Mouse (Mus musculus) cerebellum, postnatal 36 days (tissue): Measurements from ENCODE around the gene Apbb2.

ENCODE experiments used
- DNase-seq, 2 experiments: peaks; one replicate each; pipeline ENCODE4 v3.0.0; 2021 to 2022; ENCODE audit warnings: mixed read lengths in 2 of 2

Gene Apbb2

GRCm38 (mm10) chr5:66618597-66618996, at the start of gene Apbb2:
Apbb2 (minus strand) TSS chr5:66618784.
- peak; percentile 91 to 95 for DNase-seq

GRCm38 (mm10) chr5:66654220-66654619, 35.6 kb upstream of the Apbb2 start:
- DNase-seq = no peak

- DNase-seq = no peak
Measured at GRCm38 (mm10) chr5:66647504-66647903, 28.9 kb upstream of the Apbb2 start.

- DNase-seq = no peak
Measured at GRCm38 (mm10) chr5:66643260-66643659, 24.7 kb upstream of the Apbb2 start.

- DNase-seq = no peak
Measured at GRCm38 (mm10) chr5:66642156-66642555, 23.6 kb upstream of the Apbb2 start.

GRCm38 (mm10) chr5:66635459-66636079, 17.0 kb upstream of the Apbb2 start:
- no peak for DNase-seq

GRCm38 (mm10) chr5:66627805-66628204, 9.2 kb upstream of the Apbb2 start:
- DNase-seq = no peak

- DNase-seq = peak; percentile 86 to 92
Measured at GRCm38 (mm10) chr5:66620191-66620625, 1.6 kb upstream of the Apbb2 start.

GRCm38 (mm10) chr5:66619675-66620074, 1.1 kb upstream of the Apbb2 start:
- no peak for DNase-seq

GRCm38 (mm10) chr5:66619195-66619594, 611 bp upstream of the Apbb2 start:
- DNase-seq = peak in 1 of 2 experiments; percentile 41

GRCm38 (mm10) chr5:66617921-66618460, 593 bp downstream of the Apbb2 start:
- DNase-seq = peak; percentile 46 to 48

GRCm38 (mm10) chr5:66614940-66615339, 3.6 kb downstream of the Apbb2 start:
- DNase-seq = no peak

GRCm38 (mm10) chr5:66613725-66614124, 4.9 kb downstream of the Apbb2 start:
- DNase-seq = no peak

- DNase-seq = peak; percentile 27 to 44
Measured at GRCm38 (mm10) chr5:66612964-66613363, 5.6 kb downstream of the Apbb2 start.

- DNase-seq = no peak
Measured at GRCm38 (mm10) chr5:66611851-66612250, 6.7 kb downstream of the Apbb2 start.

GRCm38 (mm10) chr5:66611361-66611760, 7.2 kb downstream of the Apbb2 start:
- DNase-seq = no peak

GRCm38 (mm10) chr5:66610270-66610669, 8.3 kb downstream of the Apbb2 start:
- no peak for DNase-seq

- DNase-seq = peak; percentile 33 to 34
Measured at GRCm38 (mm10) chr5:66609306-66609705, 9.3 kb downstream of the Apbb2 start.

GRCm38 (mm10) chr5:66607801-66608200, 10.8 kb downstream of the Apbb2 start:
- no peak for DNase-seq

GRCm38 (mm10) chr5:66607201-66607600, 11.4 kb downstream of the Apbb2 start:
- DNase-seq = no peak

- DNase-seq = no peak
Measured at GRCm38 (mm10) chr5:66605636-66606035, 12.9 kb downstream of the Apbb2 start.

GRCm38 (mm10) chr5:66604423-66604822, 14.2 kb downstream of the Apbb2 start:
- DNase-seq = no peak

GRCm38 (mm10) chr5:66603746-66604145, 14.8 kb downstream of the Apbb2 start:
- no peak for DNase-seq

- DNase-seq = no peak
Measured at GRCm38 (mm10) chr5:66603223-66603622, 15.4 kb downstream of the Apbb2 start.

- DNase-seq = no peak
Measured at GRCm38 (mm10) chr5:66602287-66602820, 16.2 kb downstream of the Apbb2 start.
